Mouse (Mus musculus) MEL (cell line): ENCODE results near the gene Mgp.

Experiments
- CHD2 ChIP-seq: IDR thresholded peaks from 2 replicates; pipeline ENCODE4 v1.6.1; 2011; ENCODE audit warnings: low read length, improper control_type of control experiment
- CTCF ChIP-seq, 3 experiments: IDR thresholded peaks in 2 of 3; conservative IDR thresholded peaks in 1 of 3; 2 replicates each; pipeline ENCODE4 v1.5.1; 2011 to 2012; ENCODE audit warnings: low read length in 3 of 3, low read depth in 2 of 3, mild to moderate bottlenecking in 2 of 3, improper control_type of control experiment in 1 of 3, inconsistent platforms in 1 of 3, mixed read lengths in 1 of 3, moderate library complexity in 1 of 3; ENCODE audit not compliant: control insufficient read depth in 1 of 3, insufficient read depth in 1 of 3, poor library complexity in 1 of 3, severe bottlenecking in 1 of 3
- MEF2A ChIP-seq: IDR thresholded peaks from 2 replicates; pipeline ENCODE4 v1.6.1; 2014; ENCODE audit warnings: low read depth, mild to moderate bottlenecking, inconsistent platforms, low read length, improper control_type of control experiment; ENCODE audit not compliant: poor library complexity, insufficient replicate concordance, severe bottlenecking; ENCODE audit errors: extremely low read depth
- POLR2A ChIP-seq, 2 experiments: IDR thresholded peaks; 2 replicates each; pipeline ENCODE4 v1.6.1; 2011 to 2012; ENCODE audit warnings: low read length in 2 of 2, mild to moderate bottlenecking in 2 of 2, control low read depth in 1 of 2, improper control_type of control experiment in 1 of 2, low read depth in 1 of 2, moderate library complexity in 1 of 2; ENCODE audit not compliant: control insufficient read depth in 1 of 2, insufficient read depth in 1 of 2, poor library complexity in 1 of 2
- TAL1 ChIP-seq: IDR thresholded peaks from 2 replicates; pipeline ENCODE4 v1.6.1; 2012; ENCODE audit warnings: mild to moderate bottlenecking, inconsistent platforms, low read length, moderate library complexity, mixed read lengths

DNA sequence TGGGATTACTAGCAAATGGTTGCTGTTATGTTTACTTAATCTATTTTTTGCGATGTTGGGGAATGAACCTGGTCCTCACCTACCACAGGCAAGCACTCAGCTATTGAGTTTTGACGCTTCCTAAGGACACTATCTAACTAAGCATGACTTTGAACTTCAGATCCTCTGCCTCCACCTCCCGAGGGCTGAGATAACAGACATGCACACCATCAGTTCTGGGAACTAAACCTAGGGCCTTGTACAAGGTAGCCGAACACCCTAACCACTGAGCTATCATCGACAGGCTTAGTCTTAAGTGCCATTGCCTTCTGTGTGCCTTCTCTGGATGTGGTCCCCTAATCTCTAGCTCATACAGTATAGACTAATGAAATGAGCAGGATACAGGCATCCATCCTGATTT, 10.3 kb downstream of the Mgp start:
- no peak for TF ChIP-seq CTCF (IDR thresholded peaks at IDR 0.05 in 2 of 3, conservative IDR thresholded peaks at IDR 0.05 in 1 of 3; ENCODE audit: control insufficient read depth in 1 of 3, insufficient read depth in 1 of 3, low read depth in 2 of 3, low read length in 3 of 3, poor library complexity in 1 of 3, severe bottlenecking in 1 of 3)
- no peak for TF ChIP-seq MEF2A
- no peak for TF ChIP-seq CHD2
- no peak for TF ChIP-seq TAL1
- no peak for TF ChIP-seq POLR2A (IDR thresholded peaks at IDR 0.05; ENCODE audit: control insufficient read depth in 1 of 2, insufficient read depth in 1 of 2, low read depth in 1 of 2, low read length in 2 of 2, poor library complexity in 1 of 2)
